Mouse (Mus musculus) right cerebral cortex, postnatal 4 days (tissue): ENCODE measurements at regions not wholly inside any gene's neighbourhood (a gene's known extent, or its start where the extent isn't known, plus 50 kb on each side); places are given as distances from the start of the nearest gene placed in this dataset.
A peak's percentile ranks its signal among the peaks of the same experiment; 100 is the strongest.

Experiments
- DNase-seq: peaks from one replicate; pipeline ENCODE4 v3.0.0-alpha.2; 2022

- no peak for DNase-seq
Measured at GRCm38 (mm10) chr4:106185745-106186501, 130.1 kb upstream of the Usp24 start.

DNA sequence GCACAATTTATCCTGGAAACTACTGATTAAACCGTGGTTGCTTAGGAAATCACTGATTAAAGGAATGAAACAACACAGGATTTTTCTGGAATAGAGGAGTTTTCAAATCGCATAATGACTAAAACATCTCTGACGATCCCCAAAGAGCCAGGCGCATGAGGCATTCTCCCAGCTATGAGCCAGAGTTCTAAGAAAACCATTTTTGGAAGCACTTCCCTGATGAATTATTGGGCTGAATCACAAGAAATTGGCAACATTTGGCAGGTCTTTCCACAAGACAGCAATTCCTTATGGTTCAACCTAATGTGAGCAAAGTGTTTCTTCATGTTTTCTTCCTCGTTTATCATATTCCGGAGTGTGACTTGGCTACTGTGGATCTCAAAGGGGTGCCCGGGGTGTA, 129.3 kb upstream of the Usp24 start:
- DNase-seq, result no peak

- no peak for DNase-seq
Measured at GRCm38 (mm10) chr4:106190248-106190647, 125.8 kb upstream of the Usp24 start.

DNA sequence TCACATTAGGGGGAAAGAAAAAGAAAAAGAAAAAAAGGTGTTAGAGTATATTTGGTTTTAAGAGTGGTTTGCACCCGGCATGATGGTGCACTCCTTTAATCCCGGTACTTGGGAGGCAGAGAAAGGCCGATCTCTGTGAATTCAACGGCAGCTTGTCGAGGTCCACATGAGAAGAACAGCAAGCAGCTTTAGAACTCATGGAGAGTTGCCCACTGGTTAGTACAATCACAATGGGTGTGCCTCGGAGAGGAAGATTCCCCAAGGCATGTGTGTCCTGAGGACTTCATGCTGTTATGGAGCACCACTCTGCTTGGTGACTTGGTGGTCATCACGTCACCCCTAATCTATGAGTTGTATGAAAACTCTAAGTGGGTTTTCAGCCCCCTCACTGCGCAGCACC, 124.7 kb upstream of the Usp24 start:
- no peak for DNase-seq

GRCm38 (mm10) chr4:106191843-106192242, 124.2 kb upstream of the Usp24 start:
- DNase-seq, result no peak

GRCm38 (mm10) chr4:106193204-106193945, 122.6 kb upstream of the Usp24 start:
- DNase-seq, result no peak

DNA sequence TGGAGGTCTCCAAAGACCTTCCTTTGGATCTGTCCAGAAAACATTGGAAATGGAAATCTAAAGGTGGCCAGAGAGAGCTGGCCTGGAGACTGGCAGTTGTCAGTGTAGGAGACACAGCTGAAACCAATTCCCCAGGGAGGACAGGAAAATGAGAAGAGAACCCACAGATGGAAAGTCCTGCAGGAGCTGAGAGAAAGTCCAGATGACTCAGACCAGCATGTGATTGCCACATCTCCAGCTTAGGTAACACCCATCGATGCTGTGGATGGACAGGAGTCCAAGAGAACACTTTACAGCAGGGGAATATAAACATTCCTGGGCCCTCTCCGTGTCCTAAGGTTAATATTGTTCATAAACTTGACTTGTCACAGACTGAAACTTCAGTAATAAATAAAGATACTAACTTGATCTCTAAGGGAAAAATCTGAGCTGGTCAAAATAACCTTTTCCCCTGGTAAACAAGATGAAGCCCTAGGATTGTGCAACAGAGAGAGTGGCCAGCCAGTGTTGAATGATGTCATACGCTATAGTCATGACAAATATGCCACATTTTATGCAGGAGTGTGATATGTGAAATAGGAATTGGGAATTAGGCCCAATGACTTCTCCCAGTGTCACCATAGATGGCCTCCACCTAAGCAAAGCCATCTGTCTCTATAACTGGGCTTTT, 120.4 kb upstream of the Usp24 start:
- no peak for DNase-seq

DNA sequence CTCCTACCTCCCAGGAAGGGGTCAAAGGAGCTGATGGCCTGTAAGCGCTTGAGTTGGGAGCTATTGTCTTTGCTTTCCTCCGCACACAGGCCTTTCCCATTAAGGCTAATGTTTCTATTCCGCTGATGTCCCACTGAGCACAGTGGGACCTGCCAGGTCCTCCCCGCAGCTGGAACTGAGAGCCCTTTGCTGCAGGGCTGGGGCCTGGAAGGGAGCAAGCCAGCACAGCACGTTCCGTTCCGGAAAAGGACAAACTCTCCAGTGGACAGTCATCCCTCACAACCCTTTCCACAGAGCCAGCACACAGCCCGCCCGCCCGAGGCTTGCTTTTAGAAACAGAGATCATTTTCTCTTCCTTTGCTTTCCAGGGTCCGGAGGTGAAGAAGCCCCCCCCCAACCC, 116.2 kb upstream of the Usp24 start:
- DNase-seq, result no peak

GRCm38 (mm10) chr4:106200241-106200640, 115.8 kb upstream of the Usp24 start:
- DNase-seq, result no peak

DNA sequence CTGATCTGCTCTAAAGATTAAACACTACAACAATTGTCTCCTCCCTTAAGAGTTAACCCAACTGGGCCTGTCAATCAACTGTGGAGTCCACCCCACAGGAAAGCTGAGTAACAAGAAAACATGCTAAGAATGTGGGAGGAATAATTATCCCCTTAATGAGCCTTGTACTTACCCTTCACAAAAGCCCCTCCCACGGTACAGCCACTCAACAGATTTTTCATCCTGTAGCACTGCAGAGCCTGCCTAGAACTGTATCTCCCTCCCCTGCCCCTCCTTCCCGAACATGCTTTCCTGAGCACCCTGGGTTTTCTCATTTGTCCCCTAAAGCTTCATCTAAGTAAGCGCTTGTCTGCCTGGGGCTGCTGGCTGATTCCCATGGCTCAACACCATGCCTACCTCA, 113.5 kb upstream of the Usp24 start:
- DNase-seq, result no peak

DNA sequence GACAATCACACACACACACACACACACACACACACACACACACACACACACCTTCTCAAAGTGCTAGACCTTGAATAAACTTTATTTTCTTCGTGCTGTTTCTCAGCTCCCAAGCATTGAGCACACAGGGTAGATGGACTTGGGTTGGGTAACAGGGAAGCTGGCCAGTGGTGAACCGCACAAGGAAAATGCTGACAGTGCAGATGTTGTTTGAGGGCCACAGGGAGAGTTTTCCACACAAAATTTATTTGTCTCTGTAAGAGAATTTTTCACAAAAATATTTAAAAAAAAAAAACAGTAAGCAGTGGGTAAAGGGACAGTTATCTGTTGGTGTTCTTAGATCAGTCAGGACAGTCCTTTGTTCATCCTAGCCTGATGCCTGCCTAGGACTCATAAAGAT, 110.8 kb upstream of the Usp24 start:
- DNase-seq, result no peak

DNA sequence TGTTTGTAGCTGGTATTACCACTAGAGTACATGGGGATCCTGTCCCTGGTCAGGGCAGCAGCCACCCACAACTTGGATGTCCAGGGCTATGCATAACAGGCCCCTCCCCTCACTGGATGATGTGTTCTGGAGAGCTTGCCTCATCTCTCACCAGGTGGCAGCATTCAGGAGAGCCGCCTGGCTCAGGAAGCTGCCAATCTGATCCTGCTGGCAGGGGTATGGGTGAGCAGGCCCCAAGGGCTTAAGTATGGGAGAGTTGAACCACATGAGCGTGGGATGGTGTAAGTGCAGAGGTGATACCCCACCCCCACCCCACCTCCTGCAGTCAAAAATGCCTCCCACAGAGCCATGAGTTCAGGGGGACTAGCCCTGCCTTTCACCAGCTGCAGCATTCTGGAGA, 110.0 kb upstream of the Usp24 start:
- DNase-seq, result no peak

DNA sequence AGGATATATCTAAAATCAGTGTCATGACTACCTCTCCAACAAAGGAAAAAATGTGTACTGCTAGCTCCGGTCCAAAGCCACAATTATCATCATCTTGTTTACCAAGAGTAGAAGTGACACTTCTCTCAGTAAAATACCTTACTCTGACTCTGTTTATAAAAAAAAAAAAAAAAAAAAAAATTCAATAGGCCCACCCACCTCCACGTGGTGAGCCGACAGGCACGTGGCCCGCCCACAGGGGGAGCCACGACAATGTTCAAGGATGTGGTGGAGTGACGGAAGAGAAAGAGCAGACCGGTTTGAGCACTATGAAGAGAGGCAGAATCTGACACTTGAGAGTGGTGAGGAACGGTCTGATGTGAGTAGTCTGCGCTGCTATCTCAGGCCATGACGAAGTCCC, 106.5 kb upstream of the Usp24 start:
- DNase-seq, result no peak

DNA sequence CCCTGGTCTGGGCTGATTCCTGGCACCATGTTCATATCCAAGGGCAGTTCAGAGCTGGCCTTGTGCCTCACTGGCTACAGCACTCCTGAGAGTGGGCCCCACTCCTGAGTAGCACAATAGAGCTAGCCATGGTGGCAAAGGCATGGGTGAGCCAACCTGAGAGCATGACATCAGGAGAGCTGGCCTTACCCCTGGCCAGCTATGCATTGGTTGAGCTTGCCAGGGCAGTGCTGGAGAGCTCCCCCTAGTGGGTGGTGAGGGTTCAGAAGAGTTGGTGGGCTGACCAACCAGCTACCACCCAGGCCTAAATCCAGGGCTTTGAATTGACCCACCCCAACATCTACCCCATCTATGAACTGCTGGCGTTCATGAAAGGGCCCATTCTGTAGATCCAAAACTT, 106.0 kb upstream of the Usp24 start:
- DNase-seq, result no peak

- no peak for DNase-seq
Measured at GRCm38 (mm10) chr4:106214170-106214569, 101.8 kb upstream of the Usp24 start.

GRCm38 (mm10) chr4:106220621-106221020, 95.4 kb upstream of the Usp24 start:
- no peak for DNase-seq

DNA sequence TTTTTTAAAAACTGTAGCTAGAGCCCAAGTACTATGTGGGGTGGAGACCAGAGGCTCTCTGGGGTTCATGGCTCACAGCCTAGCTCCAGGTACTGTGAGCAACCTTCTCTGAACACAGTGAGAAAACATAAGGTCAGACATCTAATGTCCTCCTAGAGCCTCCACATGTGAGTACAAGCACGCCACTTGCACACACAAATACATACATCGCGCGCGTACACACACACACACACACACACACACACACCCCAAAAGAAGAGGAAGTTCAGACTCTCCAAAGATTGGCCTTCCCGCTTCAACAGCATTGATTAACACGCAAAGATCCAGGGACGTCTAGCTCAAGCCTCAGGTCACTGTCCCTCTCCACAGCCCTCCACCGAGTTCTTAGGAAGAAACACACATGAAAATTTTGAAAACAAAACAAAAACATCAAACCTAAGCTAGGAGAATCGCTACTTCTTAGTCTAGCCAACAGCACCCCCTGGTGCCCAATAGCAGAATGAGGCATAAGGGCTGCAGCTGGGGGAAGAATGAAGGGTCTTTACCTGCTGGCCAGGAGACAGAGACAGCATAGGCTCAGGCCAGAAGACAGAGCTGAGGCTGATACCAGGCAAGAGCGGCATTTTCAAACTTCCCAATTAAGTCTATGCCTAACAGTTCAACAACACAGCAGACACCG, 90.7 kb upstream of the Usp24 start:
- DNase-seq, result peak; percentile 76

GRCm38 (mm10) chr4:106227428-106227827, 88.6 kb upstream of the Usp24 start:
- no peak for DNase-seq

DNA sequence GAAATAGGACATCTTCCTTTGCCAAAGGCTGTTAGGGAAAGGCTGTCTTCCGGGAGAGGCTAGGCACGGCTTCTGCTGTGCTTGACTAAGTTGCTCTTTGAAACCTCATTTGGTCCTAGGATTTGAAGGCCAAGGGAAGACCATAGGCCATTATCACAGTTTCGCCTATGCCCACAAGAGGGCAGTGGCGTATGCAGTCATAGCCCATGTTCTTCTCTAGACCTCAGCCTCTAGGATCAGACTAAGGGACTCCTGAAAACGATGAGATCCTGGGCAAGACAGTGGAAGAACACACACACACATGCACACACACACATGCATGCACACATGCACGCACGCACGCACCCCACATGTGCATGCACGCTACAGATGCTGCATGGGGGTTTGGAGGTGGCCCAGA, 87.5 kb upstream of the Usp24 start:
- DNase-seq, result peak; percentile 61

- DNase-seq, result no peak
Measured at GRCm38 (mm10) chr4:106229526-106229925, 86.5 kb upstream of the Usp24 start.

GRCm38 (mm10) chr4:106232499-106232970, 83.5 kb upstream of the Usp24 start:
- peak; percentile 32 for DNase-seq

GRCm38 (mm10) chr4:106244384-106244819, 71.6 kb upstream of the Usp24 start:
- no peak for DNase-seq

- no peak for DNase-seq
Measured at GRCm38 (mm10) chr4:106244826-106245510, 71.0 kb upstream of the Usp24 start.
